Mouse (Mus musculus) mesoderm, embryonic 11.5 days (tissue): Measurements from ENCODE around the gene Btn2a2.

Experiments
- DNase-seq: peaks from one replicate; pipeline ENCODE4 v3.0.0-alpha.2; 2012; ENCODE audit warnings: low read depth, low spot score

Gene Btn2a2

GRCm38 (mm10) chr13:23488400-23489322, at the start of gene Btn2a2:
Gene Btn2a2, minus strand, starts transcription at chr13:23488857.
- DNase-seq: peak; percentile 88

- DNase-seq: no peak
Measured at GRCm38 (mm10) chr13:23538249-23538648, 49.6 kb upstream of the Btn2a2 start.

DNA sequence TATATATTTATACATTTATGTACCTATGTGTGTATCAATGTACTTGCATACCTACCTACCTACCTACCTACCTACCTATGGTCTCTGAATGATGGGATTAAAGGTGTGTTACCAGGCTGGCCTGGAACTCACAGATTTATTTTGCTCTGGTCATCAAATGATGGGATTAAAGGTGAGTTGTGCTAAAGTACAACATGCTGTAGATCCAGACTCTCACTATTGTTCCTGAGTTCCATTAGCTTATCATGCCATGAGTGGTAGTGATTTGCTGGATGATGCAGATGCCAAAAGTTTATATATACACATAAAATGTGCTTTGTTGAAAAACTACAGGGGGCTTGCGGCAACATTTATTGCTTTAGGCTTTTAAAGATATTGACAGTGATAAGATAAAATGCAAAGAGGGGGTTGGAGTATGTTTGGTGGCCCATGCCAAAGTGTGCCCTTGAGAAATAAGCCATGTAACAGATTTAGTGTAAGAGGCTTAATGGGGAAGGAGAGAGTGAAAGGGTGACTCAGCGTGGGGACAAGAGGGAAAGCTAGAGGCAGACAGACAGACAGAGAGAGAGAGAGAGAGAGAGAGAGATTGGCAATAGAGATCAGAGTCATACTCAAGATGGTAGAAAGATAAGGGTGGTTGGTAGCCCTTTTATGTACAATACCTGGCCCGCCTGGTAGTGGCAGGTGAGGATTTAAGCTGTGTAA, 48.5 kb upstream of the Btn2a2 start:
- no peak for DNase-seq

DNA sequence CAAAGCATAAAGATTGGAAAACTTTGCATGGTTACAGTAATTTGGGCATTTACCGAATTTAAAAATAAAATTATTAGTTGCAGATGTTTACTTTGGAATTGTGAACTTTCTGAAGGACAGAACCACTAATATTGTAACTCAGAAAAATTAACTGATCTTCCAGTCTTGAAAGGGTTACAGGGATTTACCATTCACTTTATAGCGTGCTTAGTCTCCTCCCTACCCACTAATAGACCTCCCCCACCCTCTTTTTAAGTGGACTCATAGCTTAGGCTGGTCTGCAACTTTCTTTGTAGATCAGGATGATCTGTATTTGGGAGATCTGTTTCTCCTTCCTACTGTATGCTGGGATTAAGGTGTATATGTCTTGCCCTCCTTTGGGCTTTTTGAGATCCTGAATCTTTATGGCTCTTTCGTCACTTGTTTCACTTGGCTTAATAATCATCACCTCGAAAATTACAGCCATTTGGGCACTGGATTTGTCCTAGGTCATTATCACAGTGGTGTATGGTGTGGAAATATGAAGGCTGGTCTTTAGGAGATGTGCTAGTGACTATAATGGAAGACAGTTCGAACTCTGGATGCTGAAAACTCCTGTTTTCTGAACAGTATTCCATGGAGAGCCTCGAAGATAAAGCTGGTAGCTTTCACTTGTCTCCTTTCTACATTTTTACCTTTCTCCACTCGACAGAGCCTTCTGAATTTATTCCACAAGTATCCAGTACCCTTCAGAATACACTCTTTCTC, 47.6 kb upstream of the Btn2a2 start:
- DNase-seq: no peak

GRCm38 (mm10) chr13:23535137-23536075, 46.7 kb upstream of the Btn2a2 start, which contains the start of gene Hist1h3g:
Gene Hist1h3g, plus strand, starts transcription at chr13:23535422.
- DNase-seq: peak; percentile 96

DNA sequence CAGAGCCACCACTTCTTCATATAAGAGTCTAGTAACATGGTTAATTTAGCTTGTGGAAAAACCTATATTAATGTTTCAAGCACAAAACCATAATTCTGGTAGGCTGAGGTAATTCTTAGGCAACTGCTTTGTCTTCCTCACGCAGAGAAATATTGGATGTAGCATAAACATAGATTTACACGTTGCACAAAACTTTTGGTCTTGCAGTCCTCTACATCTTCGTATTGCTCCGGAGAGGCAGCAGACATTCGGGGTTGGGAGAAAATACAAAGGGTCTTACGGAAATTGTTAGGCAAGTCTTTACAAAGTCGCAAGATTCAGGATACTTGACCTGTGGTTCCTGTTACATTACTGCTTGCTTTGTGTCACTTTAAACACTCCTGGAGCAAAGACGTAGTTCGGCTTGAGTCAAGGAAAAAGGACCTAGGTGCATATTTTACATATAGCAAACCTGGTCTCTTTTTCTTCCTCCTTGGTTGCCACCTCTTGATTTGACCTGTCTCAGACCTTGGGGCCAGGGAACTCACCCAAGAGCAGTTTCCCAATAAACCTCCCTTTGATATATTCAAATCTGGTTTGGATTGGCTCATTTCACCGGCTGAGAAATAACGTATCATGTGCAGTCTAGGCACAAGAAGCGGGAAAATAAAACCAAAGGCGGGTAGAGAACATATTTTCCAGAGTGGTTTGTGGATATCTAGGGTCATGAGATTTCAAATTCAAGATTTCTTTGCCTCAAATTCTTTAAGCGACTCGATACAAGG, 45.9 kb upstream of the Btn2a2 start:
- DNase-seq: no peak

- peak; percentile 91 for DNase-seq
Measured at GRCm38 (mm10) chr13:23533560-23534367, 45.1 kb upstream of the Btn2a2 start, which contains the start of gene Hist1h2af. Gene Hist1h2af, plus strand, starts transcription at chr13:23533906.

GRCm38 (mm10) chr13:23532262-23533075, 43.8 kb upstream of the Btn2a2 start:
- no peak for DNase-seq

DNA sequence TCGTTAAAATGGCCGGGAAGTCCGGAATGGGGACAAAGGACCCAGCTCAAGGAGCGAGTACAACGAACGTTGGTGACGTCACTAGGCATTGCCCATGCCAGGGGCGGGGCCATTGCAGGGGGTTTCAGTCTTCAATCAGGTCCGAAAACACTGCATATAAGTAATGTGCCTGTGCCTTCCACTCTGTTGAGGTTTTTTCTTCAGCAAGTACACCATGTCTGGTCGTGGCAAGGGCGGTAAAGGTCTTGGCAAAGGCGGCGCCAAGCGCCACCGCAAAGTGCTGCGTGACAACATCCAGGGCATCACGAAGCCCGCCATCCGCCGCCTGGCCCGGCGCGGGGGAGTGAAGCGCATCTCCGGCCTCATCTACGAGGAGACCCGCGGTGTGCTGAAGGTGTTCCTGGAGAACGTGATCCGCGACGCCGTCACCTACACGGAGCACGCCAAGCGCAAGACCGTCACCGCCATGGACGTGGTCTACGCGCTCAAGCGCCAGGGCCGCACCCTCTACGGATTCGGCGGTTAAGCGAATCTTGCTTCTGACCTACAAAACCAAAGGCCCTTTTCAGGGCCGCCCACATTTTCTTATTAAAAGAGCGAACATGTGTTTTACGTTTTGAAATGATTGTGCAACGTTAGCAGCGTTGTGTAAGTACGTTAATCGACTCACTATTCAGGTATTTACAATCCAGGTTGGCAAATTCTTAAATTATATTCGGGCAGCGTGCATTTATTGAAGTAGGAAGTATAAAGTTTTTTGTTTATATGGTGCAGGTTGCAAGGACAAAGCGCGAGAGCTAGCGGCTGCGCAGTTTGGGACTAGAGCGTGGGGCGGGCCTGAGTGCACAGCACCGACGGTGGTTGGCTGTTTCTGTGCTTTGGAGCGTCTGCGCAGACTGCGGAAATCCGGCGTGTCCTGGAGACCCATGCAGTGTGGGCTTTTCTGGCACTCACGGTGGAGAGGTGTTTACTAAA, 42.5 kb upstream of the Btn2a2 start, which contains the start of gene Hist1h4h:
TSS of gene Hist1h4h (plus strand) at position 150 of the 975 bp plus-strand sequence.
- peak; percentile 98 for DNase-seq

- DNase-seq: no peak
Measured at GRCm38 (mm10) chr13:23530181-23530900, 41.7 kb upstream of the Btn2a2 start.

DNA sequence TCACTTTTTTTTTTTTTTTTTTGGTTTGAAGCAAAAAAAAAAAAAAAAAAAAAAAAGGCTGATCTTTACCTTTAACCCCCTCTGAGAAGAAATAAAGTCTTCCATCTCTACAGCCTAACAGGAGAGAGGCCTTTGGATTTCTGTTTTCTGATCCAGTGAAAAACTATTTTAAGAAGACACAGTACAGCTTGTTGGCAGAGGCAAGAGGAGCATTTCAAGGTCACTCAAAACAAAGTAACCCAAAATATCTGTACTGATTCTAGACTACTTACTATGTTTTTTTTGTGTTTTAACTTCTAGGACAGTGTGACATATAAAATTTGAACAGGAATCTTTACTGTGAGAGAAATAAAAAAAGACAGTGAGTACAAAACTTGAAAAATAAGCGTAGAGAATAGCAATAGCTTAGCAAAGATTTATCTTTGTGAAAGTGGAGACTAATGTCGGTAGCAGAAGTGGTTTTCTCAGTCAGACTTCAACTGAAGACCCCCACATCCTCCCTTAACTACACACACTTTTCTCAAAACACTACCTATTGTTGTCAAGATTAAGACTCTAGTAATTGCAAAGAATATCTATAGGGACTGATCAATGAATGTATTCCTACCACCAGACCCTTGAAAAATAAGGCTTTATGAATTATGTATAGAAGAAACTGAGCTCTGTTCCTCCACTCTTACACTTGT, 41.0 kb upstream of the Btn2a2 start:
- no peak for DNase-seq

GRCm38 (mm10) chr13:23529005-23529404, 40.3 kb upstream of the Btn2a2 start:
- DNase-seq: no peak

- peak; percentile 92 for DNase-seq
Measured at GRCm38 (mm10) chr13:23526312-23526711, 37.7 kb upstream of the Btn2a2 start.

- no peak for DNase-seq
Measured at GRCm38 (mm10) chr13:23525901-23526300, 37.2 kb upstream of the Btn2a2 start.

DNA sequence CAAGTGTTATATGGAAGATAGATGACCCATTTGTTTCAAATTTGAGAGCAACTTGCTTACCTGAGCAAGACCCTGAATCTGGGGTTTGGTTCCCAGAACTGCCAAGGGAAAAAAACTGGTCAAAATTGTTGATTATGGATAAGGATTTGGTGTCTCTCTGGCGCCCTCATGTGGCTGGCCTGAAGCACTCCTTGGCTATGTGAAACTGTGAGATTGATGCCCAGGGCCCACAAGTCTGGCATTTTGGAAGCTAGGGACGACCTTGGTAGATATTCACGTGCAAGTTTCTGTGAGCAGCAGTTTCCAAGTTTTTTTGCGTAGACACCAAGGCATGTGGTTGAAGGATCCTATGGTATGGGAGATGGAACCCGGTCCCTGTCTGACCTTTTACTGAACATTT, 36.0 kb upstream of the Btn2a2 start:
- peak; percentile 93 for DNase-seq

GRCm38 (mm10) chr13:23523976-23524375, 35.3 kb upstream of the Btn2a2 start:
- DNase-seq: no peak
